Mouse (Mus musculus) stomach, embryonic 16.5 days (tissue): Measurements from ENCODE around the gene Myh9. TPM values are rescaled to one million over a fixed set of nuclear protein-coding genes. Genes with fewer than 3 reads are reported as not detected.
"Not testable (repeated sequence)": the region's sequence is repeated elsewhere in the genome, so short reads cannot be mapped to it uniquely, and the experiment has no call there.

Source experiments
- ATAC-seq: fragments of 200-750 bp; cut with Nextera tagmentation; 2 replicates; pipeline ENCODE4 v1.8.0; 2017; ENCODE audit warnings: moderate number of reproducible peaks, moderate TSS enrichment; ENCODE audit not compliant: insufficient read depth, low FRiP score
- H3K27ac ChIP-seq: fragments of 300-500 bp; sonication (generic); 2 replicates; pipeline ENCODE4 v1.5.1; 2014; ENCODE audit warnings: low read length
- H3K27me3 ChIP-seq: fragments of 300-500 bp; sonication (generic); 2 replicates; pipeline ENCODE4 v1.6.1; 2014; ENCODE audit warnings: low read length, control low read depth, mixed read lengths; ENCODE audit not compliant: control insufficient read depth, insufficient read depth
- H3K36me3 ChIP-seq: fragments of 300-500 bp; sonication (generic); 2 replicates; pipeline ENCODE4 v1.6.1; 2014; ENCODE audit warnings: low read length; ENCODE audit not compliant: control insufficient read depth, insufficient read depth
- H3K4me1 ChIP-seq: fragments of 300-500 bp; sonication (generic); 2 replicates; pipeline ENCODE4 v1.6.1; 2014; ENCODE audit warnings: low read length, control low read depth, mixed read lengths; ENCODE audit not compliant: control insufficient read depth, insufficient read depth
- H3K4me2 ChIP-seq: fragments of 300-500 bp; sonication (generic); 2 replicates; pipeline ENCODE4 v1.6.1; 2014; ENCODE audit warnings: low read depth, low read length, mixed read lengths
- H3K4me3 ChIP-seq: fragments of 300-500 bp; sonication (generic); replicated peaks from 2 replicates; pipeline ENCODE4 v1.5.1; 2014; ENCODE audit warnings: mild to moderate bottlenecking, low read length
- H3K9ac ChIP-seq: fragments of 300-500 bp; sonication (generic); 2 replicates; pipeline ENCODE4 v1.6.1; 2014; ENCODE audit warnings: low read length
- H3K9me3 ChIP-seq: fragments of 300-500 bp; sonication (generic); replicated peaks from 2 replicates; pipeline ENCODE4 v1.6.1; 2016; ENCODE audit warnings: low read length, control low read depth; ENCODE audit not compliant: control insufficient read depth
- WGBS: fragments of 180-500 bp; shearing (Covaris S2); extraction: QIAGEN DNeasy Blood & Tissue Kit; methylation state at CpG from one replicate; pipeline ENCODE4 v1.1.7; 2014; 5-methylcytosine and 5-hydroxymethylcytosine counted together
- polyA plus RNA-seq: library from polyadenylated mRNA; unstranded; fragments of >200 nt; fragmentation: Nextera tagmentation; extraction: Ambion mirVana; gene quantifications from 2 replicates; pipeline ENCODE4 v1.2.1, GENCODE M21; 2015

Gene Myh9
- polyA plus RNA-seq, 1 experiment from 2014 or later, result 54.5 TPM

GRCm38 (mm10) chr15:77874310-77874709 lies 32.3 kb upstream of the Myh9 start:
- 0 out of 2 replicates have a peak, but pooled peaks cover 11% of the 10 kb centered on the region for H3K4me1 ChIP-seq
- no peak overlapping the region for H3K4me3 ChIP-seq
- 44% methylated on average over 4 of the region's 4 CpGs for WGBS
- no peak for ATAC-seq
- H3K36me3 ChIP-seq, result no peaks in the 10 kb centered on the region
- H3K9me3 ChIP-seq, result no peaks in the 10 kb centered on the region
- no peak overlapping the region for H3K9ac ChIP-seq
- no peak overlapping the region for H3K4me2 ChIP-seq
- H3K27ac ChIP-seq, result 0 out of 2 replicates have a peak overlapping the region, but pooled peaks have one; percentile 15
- H3K27me3 ChIP-seq, result no peaks in the 10 kb centered on the region

GRCm38 (mm10) chr15:77873564-77873963 lies 31.6 kb upstream of the Myh9 start:
- WGBS, result 59% methylated on average over 2 of the region's 2 CpGs
- H3K4me2 ChIP-seq, result no peak overlapping the region
- no peak overlapping the region for H3K4me3 ChIP-seq
- H3K27me3 ChIP-seq, result no peaks in the 10 kb centered on the region
- H3K36me3 ChIP-seq, result no peaks in the 10 kb centered on the region
- 0 out of 2 replicates have a peak, but pooled peaks have one; percentile 29 for ATAC-seq
- H3K9ac ChIP-seq, result no peak overlapping the region
- no peaks in the 10 kb centered on the region for H3K9me3 ChIP-seq
- peak overlapping the region; percentile 15; the same call in 1 of the 2 replicates for H3K27ac ChIP-seq
- H3K4me1 ChIP-seq, result 0 out of 2 replicates have a peak, but pooled peaks cover 11% of the 10 kb centered on the region

GRCm38 (mm10) chr15:77872996-77873395 lies 31.0 kb upstream of the Myh9 start:
- Histone ChIP-seq H3K9me3 (no peaks in the 10 kb centered on the region), H3K27me3 (no peaks in the 10 kb centered on the region), H3K4me3 (no peak overlapping the region), H3K4me1 (0 out of 2 replicates have a peak, but pooled peaks cover 11% of the 10 kb centered on the region), H3K36me3 (no peaks in the 10 kb centered on the region), H3K27ac (no peak overlapping the region), H3K4me2 (no peak overlapping the region), H3K9ac (no peak overlapping the region)
- no peak for ATAC-seq
- 65% methylated on average over 3 of the region's 3 CpGs for WGBS

- H3K4me1 ChIP-seq, result no peaks in the 10 kb centered on the region; the same call in 1 of the 2 replicates
- no peaks in the 10 kb centered on the region for H3K27me3 ChIP-seq
- WGBS, result 96% methylated on average over 5 of the region's 5 CpGs
- H3K9me3 ChIP-seq, result no peaks in the 10 kb centered on the region
- no peak overlapping the region for H3K4me2 ChIP-seq
- no peak overlapping the region for H3K9ac ChIP-seq
- H3K27ac ChIP-seq, result no peak overlapping the region
- no peak for ATAC-seq
- H3K4me3 ChIP-seq, result no peak overlapping the region
- H3K36me3 ChIP-seq, result no peaks in the 10 kb centered on the region
These were observed 26.4 kb upstream of the Myh9 start for GRCm38 (mm10) chr15:77868340-77868739.

- not testable (repeated sequence) for H3K4me3 ChIP-seq, H3K4me1 ChIP-seq, ATAC-seq, H3K36me3 ChIP-seq, H3K27me3 ChIP-seq, H3K9ac ChIP-seq, H3K27ac ChIP-seq, H3K4me2 ChIP-seq, H3K9me3 ChIP-seq
- 82% methylated on average over 8 of the region's 10 CpGs for WGBS
These were observed 25.4 kb upstream of the Myh9 start for GRCm38 (mm10) chr15:77867231-77867968.

DNA sequence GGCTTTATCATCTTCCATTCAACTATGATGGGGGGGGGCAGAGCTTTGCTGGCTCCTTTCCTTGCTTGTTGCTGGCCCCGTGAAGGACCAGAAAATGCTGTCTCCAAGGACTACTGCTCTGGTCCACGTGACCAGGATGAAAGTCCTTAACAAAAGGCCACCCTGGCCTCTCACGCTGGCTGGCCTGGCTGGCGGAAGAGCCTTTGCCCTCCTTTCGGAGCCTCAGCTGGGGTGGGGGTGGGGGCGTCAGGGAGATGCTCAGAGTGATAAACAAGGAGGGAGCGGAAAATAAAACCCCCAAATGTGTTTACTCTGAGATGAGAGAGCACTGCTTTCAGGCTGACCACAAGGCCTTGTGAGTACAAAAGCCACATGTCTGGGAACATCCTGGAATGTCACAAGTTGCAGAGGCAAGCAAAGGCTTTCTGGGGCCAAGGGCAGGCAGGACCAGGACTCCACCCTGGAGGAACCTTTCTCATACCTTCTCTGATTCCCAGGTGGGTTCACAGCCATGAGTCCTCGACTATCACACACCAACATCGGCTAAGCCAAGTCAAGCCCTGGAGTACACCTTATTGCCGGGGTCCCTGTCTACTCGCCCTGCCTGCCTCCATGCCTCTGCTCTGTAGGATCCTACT lies 24.7 kb upstream of the Myh9 start:
- 45% methylated on average over 11 of the region's 11 CpGs for WGBS
- Histone ChIP-seq H3K27me3 (no peaks in the 10 kb centered on the region), H3K4me1 (no peaks in the 10 kb centered on the region; the same call in 1 of the 2 replicates), H3K4me2 (no peak overlapping the region), H3K27ac (no peak overlapping the region; the same call in 1 of the 2 replicates), H3K9me3 (no peaks in the 10 kb centered on the region), H3K9ac (no peak overlapping the region; the same call in 1 of the 2 replicates), H3K36me3 (no peaks in the 10 kb centered on the region), H3K4me3 (no peak overlapping the region)
- ATAC-seq, result peak; percentile 56; the same call in 1 of the 2 replicates

DNA sequence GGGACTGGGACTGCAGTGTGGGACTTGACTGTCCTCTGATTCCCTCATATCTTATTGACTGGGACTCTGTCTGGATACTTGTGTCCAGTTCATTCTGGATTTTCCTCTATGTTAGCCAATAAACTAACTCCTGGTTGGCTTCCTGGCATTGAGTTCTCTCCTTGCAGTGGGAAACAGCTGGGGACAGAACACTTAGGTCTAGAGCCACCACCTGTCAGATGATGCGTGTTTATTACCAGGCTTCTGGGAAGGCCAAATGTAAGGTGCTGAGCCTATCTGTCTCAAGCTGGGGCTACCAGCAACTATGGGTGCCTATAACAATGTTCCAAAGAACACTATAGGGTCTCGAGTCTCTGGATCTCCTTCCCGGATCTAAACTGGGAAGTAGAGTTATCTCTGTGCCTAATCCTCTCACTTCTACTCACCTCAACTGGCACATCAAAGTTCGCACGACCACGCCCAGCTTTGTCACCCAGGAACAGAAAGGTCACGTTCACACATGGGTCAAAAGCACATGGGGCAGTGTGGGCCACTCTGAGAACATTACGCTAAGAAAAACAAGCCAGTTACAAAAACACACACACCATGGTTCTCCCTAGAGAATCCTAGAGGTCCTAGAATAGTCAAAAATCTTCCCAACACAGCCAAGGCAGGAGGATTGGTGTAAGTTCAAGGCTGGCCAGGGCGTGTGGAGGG lies 22.2 kb upstream of the Myh9 start:
- 78% methylated on average over 9 of the region's 9 CpGs for WGBS
- Histone ChIP-seq H3K4me2 (no peak overlapping the region), H3K36me3 (no peaks in the 10 kb centered on the region), H3K9me3 (no peaks in the 10 kb centered on the region), H3K27ac (no peak overlapping the region), H3K4me1 (no peaks in the 10 kb centered on the region; the same call in 1 of the 2 replicates), H3K4me3 (no peak overlapping the region), H3K27me3 (no peaks in the 10 kb centered on the region), H3K9ac (no peak overlapping the region)
- ATAC-seq, result no peak

GRCm38 (mm10) chr15:77862991-77863972 lies 21.3 kb upstream of the Myh9 start:
- Histone ChIP-seq H3K9ac (no peak overlapping the region), H3K4me3 (no peak overlapping the region), H3K4me1 (peaks cover 1% of the 10 kb centered on the region), H3K27ac (no peak overlapping the region), H3K36me3 (no peaks in the 10 kb centered on the region), H3K27me3 (no peaks in the 10 kb centered on the region), H3K9me3 (no peaks in the 10 kb centered on the region), H3K4me2 (no peak overlapping the region)
- WGBS, result 78% methylated on average over 20 of the region's 22 CpGs
- no peak for ATAC-seq
